Mouse (Mus musculus) heart, postnatal 25 days (tissue): Measurements from ENCODE around the gene Fam189b. TPM values are rescaled to one million over a fixed set of nuclear protein-coding genes. Genes with fewer than 3 reads are reported as not detected.
A peak's percentile ranks its signal among the peaks of the same experiment; 100 is the strongest.

ENCODE experiments used
- DNase-seq: peaks from one replicate; pipeline ENCODE4 v3.0.0; 2022; ENCODE audit warnings: low spot score
- intact Hi-C: fragments of 180-260 bp; cut with DNase I; formaldehyde crosslinking; loops from one replicate; pipeline ENCODE4 v1.15.1; 2025
- total RNA-seq, 2 experiments: library from RNA; stranded (reverse); gene quantifications; 2 replicates each; pipeline ENCODE4 v1.2.3; 2021

Fam189b gene
- total RNA-seq, 2 experiments from 2014 or later = 5.2 to 5.7 TPM

DNA sequence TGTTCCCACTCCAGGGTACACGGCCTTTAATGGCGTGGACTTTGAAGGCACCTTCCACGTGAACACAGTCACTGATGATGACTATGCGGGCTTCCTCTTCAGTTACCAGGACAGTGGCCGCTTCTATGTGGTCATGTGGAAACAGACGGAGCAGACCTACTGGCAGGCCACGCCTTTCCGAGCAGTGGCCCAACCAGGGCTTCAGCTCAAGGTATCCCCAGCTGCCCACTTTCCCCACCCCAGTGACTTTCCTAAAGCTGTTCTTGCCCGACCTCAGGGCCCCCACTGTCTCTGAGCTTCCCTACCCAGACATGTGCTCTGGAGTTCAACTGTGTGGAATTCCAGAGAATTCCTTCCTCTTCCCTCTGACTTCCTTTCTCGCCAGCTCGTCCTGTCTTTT is 41.9 kb downstream of the Fam189b start:
- no peak for DNase-seq
- intact Hi-C loops = no loop called here

DNA sequence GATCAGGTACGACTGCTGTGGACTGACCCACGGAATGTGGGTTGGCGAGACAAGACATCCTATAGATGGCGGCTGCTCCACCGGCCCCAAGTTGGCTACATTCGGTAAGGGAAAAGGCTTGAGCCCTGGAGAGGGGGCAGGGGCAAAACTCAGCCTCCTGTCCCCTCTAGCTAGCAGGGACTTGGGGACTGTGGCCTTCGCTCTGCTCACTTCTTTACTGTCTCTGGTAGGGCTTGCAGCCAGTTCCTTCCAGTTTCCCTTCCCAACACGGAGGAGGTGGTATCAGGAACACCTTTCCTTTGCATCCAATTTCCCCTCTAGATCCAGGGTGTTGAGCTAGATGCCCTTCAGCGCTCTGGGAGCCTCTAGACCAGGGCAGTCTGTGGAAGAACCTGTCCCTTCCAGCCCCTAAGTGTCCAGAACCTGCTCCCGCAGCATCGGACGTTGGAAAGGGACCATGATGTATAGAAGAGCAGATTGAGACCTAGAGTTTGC is 42.4 kb downstream of the Fam189b start:
- intact Hi-C loops = no loop called here
- DNase-seq = no peak

DNA sequence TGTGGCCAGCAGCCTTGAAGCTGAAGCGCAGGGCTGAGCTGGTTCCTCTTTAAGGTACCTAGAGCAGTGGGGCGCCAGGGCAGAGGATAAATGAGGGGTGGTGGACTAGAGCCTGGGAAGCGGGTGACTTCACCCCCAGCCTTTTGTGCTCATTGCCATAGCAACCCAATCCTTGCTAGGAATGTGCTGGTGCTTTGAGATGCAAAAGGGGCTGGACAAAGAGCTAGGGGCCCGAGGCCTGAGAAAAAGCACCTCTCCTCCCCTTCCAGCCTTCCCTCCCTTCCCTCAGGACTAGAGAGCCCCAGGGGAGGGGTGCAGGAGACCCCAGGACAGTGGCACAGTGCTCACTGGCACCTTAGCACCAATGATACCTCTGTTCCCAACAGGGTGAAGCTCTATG is 43.0 kb downstream of the Fam189b start:
- intact Hi-C loops = no loop called here
- DNase-seq = no peak

- intact Hi-C loops = no loop called here
- no peak for DNase-seq
These were observed 43.4 kb downstream of the Fam189b start for GRCm38 (mm10) chr3:89226361-89226760.

GRCm38 (mm10) chr3:89226900-89227299 is 44.0 kb downstream of the Fam189b start, which contains the start of gene Mtx1:
Mtx1 (minus strand) TSS chr3:89227088.
- intact Hi-C loops = no loop called here
- no peak for DNase-seq

GRCm38 (mm10) chr3:89227307-89228179 is 44.6 kb downstream of the Fam189b start:
- intact Hi-C loops = no loop called here
- peak; percentile 79 for DNase-seq

- intact Hi-C loops = no loop called here
- peak; percentile 76 for DNase-seq
These were observed 45.2 kb downstream of the Fam189b start for GRCm38 (mm10) chr3:89228180-89228549.

GRCm38 (mm10) chr3:89228836-89229235 is 45.9 kb downstream of the Fam189b start, which contains the start of gene Muc1:
Muc1 (plus strand) TSS chr3:89229057.
- intact Hi-C loops = no loop called here
- no peak for DNase-seq

GRCm38 (mm10) chr3:89229276-89229675 is 46.3 kb downstream of the Fam189b start:
- intact Hi-C loops = no loop called here
- DNase-seq = no peak

GRCm38 (mm10) chr3:89230561-89230960 is 47.6 kb downstream of the Fam189b start:
- no peak for DNase-seq
- intact Hi-C loops = no loop called here

GRCm38 (mm10) chr3:89231345-89231744 is 48.4 kb downstream of the Fam189b start:
- DNase-seq = no peak
- intact Hi-C loops = no loop called here

DNA sequence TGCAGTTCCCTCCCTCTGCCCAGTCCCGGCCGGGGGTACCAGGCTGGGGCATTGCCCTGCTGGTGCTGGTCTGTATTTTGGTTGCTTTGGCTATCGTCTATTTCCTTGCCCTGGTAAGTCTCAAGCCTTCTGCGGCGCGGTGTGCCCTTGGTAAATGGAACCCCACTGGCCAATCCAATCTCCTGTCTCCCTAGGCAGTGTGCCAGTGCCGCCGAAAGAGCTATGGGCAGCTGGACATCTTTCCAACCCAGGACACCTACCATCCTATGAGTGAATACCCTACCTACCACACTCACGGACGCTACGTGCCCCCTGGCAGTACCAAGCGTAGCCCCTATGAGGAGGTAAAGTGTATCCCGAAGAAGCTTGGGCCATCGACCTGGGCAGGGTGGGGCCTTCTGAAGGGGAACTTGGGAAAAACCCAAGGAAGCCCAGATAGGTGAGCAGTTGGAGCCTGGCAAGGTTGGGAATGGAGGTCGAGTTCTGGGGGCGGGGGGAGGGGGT is 48.9 kb downstream of the Fam189b start:
- intact Hi-C loops = no loop called here

DNA sequence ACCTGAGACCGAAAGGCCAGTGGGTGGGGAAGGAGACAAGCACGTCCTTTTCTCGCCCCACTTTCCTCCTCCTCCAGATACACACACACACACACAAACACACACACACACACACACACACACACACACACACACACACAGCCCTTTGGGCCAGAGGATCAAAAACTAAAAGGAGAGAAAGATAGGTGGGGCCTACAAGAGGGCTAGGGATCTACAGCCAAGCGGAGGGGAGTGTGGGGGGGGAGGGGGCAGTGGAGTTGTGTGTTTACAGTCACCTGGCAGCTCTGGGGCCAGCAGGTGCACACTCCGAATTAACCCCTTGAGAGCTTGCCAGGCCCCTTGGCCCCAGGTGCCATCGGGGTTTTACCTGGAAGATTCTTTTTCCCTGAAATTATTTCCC is 49.7 kb downstream of the Fam189b start:
- intact Hi-C loops = no loop called here

More for the DNA sequence above, 48.9 kb downstream of the Fam189b start:
- no peak for DNase-seq

GRCm38 (mm10) chr3:89233562-89234110 is 50.7 kb downstream of the Fam189b start:
- no peak for DNase-seq
- intact Hi-C loops = no loop called here

More for the DNA sequence above, 49.7 kb downstream of the Fam189b start:
- DNase-seq = no peak

GRCm38 (mm10) chr3:89236516-89236915 is 53.6 kb downstream of the Fam189b start:
- intact Hi-C loops = no loop called here
- DNase-seq = no peak

GRCm38 (mm10) chr3:89237682-89238081 is 54.7 kb downstream of the Fam189b start:
- intact Hi-C loops = no loop called here
- no peak for DNase-seq

GRCm38 (mm10) chr3:89238494-89238893 is 55.6 kb downstream of the Fam189b start:
- DNase-seq = no peak
- intact Hi-C loops = no loop called here
